Mouse (Mus musculus) MEL (cell line): ENCODE results near the gene Gpsm3. TPM values are rescaled to one million over a fixed set of nuclear protein-coding genes. Genes with fewer than 3 reads are reported as not detected.

ENCODE experiments used
- DNase-seq: peaks from one replicate; pipeline ENCODE4 v3.0.0; 2011; ENCODE audit warnings: low read depth, low spot score
- H3K27ac ChIP-seq: 2 replicates; pipeline ENCODE4 v1.5.1; 2012; ENCODE audit warnings: low read depth, mild to moderate bottlenecking, control low read depth, low read length, moderate library complexity; ENCODE audit not compliant: control insufficient read depth
- H3K27me3 ChIP-seq, 2 experiments: fragments of 150-350 bp in 1 of 2; sonication (generic) in 1 of 2; 2 replicates each; pipeline ENCODE4 v1.6.1; 2012; ENCODE audit warnings: low read length in 2 of 2, mild to moderate bottlenecking in 2 of 2, improper control_type of control experiment in 1 of 2, moderate library complexity in 1 of 2; ENCODE audit not compliant: insufficient read depth in 2 of 2, control insufficient read depth in 1 of 2
- H3K36me3 ChIP-seq, 2 experiments: 2 replicates each; pipeline ENCODE4 v1.6.1; 2012 to 2014; ENCODE audit warnings: low read length in 2 of 2, improper control_type of control experiment in 1 of 2, inconsistent platforms in 1 of 2, mild to moderate bottlenecking in 1 of 2; ENCODE audit not compliant: insufficient read depth in 2 of 2, control insufficient read depth in 1 of 2
- H3K4me1 ChIP-seq, 2 experiments: fragments of 150-350 bp in 1 of 2; sonication (generic) in 1 of 2; 2 replicates each; pipeline ENCODE4 v1.6.1; 2012; ENCODE audit warnings: low read length in 2 of 2, improper control_type of control experiment in 1 of 2, mild to moderate bottlenecking in 1 of 2; ENCODE audit not compliant: insufficient read depth in 2 of 2, control insufficient read depth in 1 of 2
- H3K4me3 ChIP-seq, 2 experiments: fragments of 150-350 bp in 1 of 2; sonication (generic) in 1 of 2; 2 replicates each; pipeline ENCODE4 v1.5.1; 2012; ENCODE audit warnings: low read depth in 2 of 2, low read length in 2 of 2, mild to moderate bottlenecking in 2 of 2, moderate library complexity in 2 of 2, control low read depth in 1 of 2, improper control_type of control experiment in 1 of 2; ENCODE audit not compliant: control insufficient read depth in 1 of 2, insufficient read depth in 1 of 2
- H3K79me2 ChIP-seq: 2 replicates; pipeline ENCODE4 v1.6.1; 2012; ENCODE audit warnings: mild to moderate bottlenecking, low read length, moderate library complexity; ENCODE audit not compliant: control insufficient read depth, poor library complexity, insufficient read depth
- H3K9ac ChIP-seq: 2 replicates; pipeline ENCODE4 v1.6.1; 2012; ENCODE audit warnings: low read depth, mild to moderate bottlenecking, control low read depth, low read length, moderate library complexity; ENCODE audit not compliant: control insufficient read depth, poor library complexity, severe bottlenecking
- H3K9me3 ChIP-seq: fragments of 150-350 bp; sonication (generic); replicated peaks from 2 replicates; pipeline ENCODE4 v1.6.1; 2012; ENCODE audit warnings: mild to moderate bottlenecking, low read length, improper control_type of control experiment, moderate library complexity; ENCODE audit not compliant: insufficient read depth
- BHLHE40 ChIP-seq: IDR thresholded peaks from 2 replicates; pipeline ENCODE4 v1.6.1; 2012; ENCODE audit warnings: low read depth, mild to moderate bottlenecking, inconsistent platforms, low read length, improper control_type of control experiment, borderline replicate concordance
- CHD1 ChIP-seq: IDR thresholded peaks from 2 replicates; pipeline ENCODE4 v1.6.1; 2012; ENCODE audit warnings: low read depth, mild to moderate bottlenecking, inconsistent platforms, low read length, improper control_type of control experiment
- CHD2 ChIP-seq: IDR thresholded peaks from 2 replicates; pipeline ENCODE4 v1.6.1; 2011; ENCODE audit warnings: low read length, improper control_type of control experiment
- E2F4 ChIP-seq: IDR thresholded peaks from 2 replicates; pipeline ENCODE4 v1.6.1; 2011; ENCODE audit warnings: low read depth, low read length, improper control_type of control experiment, borderline replicate concordance
- EP300 ChIP-seq, 2 experiments: IDR thresholded peaks; 2 replicates each; pipeline ENCODE4 v1.6.1; 2011; ENCODE audit warnings: improper control_type of control experiment in 2 of 2, low read length in 2 of 2, low read depth in 1 of 2, mild to moderate bottlenecking in 1 of 2
- GABPA ChIP-seq: IDR thresholded peaks from 2 replicates; pipeline ENCODE4 v1.6.1; 2012; ENCODE audit warnings: low read depth, mild to moderate bottlenecking, inconsistent platforms, low read length, improper control_type of control experiment, moderate library complexity
- GATA1 ChIP-seq: IDR thresholded peaks from 2 replicates; pipeline ENCODE4 v1.6.1; 2011; ENCODE audit warnings: low read depth, low read length, improper control_type of control experiment
- HCFC1 ChIP-seq: IDR thresholded peaks from 2 replicates; pipeline ENCODE4 v1.6.1; 2012; ENCODE audit warnings: low read depth, mild to moderate bottlenecking, inconsistent platforms, low read length, improper control_type of control experiment, moderate library complexity
- JUND ChIP-seq: IDR thresholded peaks from 2 replicates; pipeline ENCODE4 v1.6.1; 2011; ENCODE audit warnings: low read depth, mild to moderate bottlenecking, improper control_type of control experiment, low read length
- KAT2A ChIP-seq: conservative IDR thresholded peaks from 2 replicates; pipeline ENCODE4 v1.6.1; 2012; ENCODE audit warnings: low read depth, low read length, improper control_type of control experiment, inconsistent platforms
- MAFK ChIP-seq: IDR thresholded peaks from 2 replicates; pipeline ENCODE4 v1.6.1; 2011; ENCODE audit warnings: low read depth, mild to moderate bottlenecking, low read length, improper control_type of control experiment, borderline replicate concordance
- MAX ChIP-seq: IDR thresholded peaks from 2 replicates; pipeline ENCODE4 v1.6.1; 2011; ENCODE audit warnings: low read length, improper control_type of control experiment
- NELFE ChIP-seq: IDR thresholded peaks from 2 replicates; pipeline ENCODE4 v1.6.1; 2011; ENCODE audit warnings: low read depth, low read length, improper control_type of control experiment
- NRF1 ChIP-seq: IDR thresholded peaks from 2 replicates; pipeline ENCODE4 v1.6.1; 2014; ENCODE audit warnings: low read depth, mild to moderate bottlenecking, inconsistent platforms, low read length, improper control_type of control experiment, moderate library complexity; ENCODE audit not compliant: poor library complexity, insufficient read depth, severe bottlenecking
- POLR2A ChIP-seq, 2 experiments: IDR thresholded peaks; 2 replicates each; pipeline ENCODE4 v1.6.1; 2011 to 2012; ENCODE audit warnings: low read length in 2 of 2, mild to moderate bottlenecking in 2 of 2, control low read depth in 1 of 2, improper control_type of control experiment in 1 of 2, low read depth in 1 of 2, moderate library complexity in 1 of 2; ENCODE audit not compliant: control insufficient read depth in 1 of 2, insufficient read depth in 1 of 2, poor library complexity in 1 of 2
- POLR2AphosphoS2 ChIP-seq: IDR thresholded peaks from 2 replicates; pipeline ENCODE4 v1.6.1; 2011; ENCODE audit warnings: low read length, improper control_type of control experiment
- POLR2AphosphoS5 ChIP-seq: IDR thresholded peaks from 2 replicates; pipeline ENCODE4 v1.6.1; 2012; ENCODE audit warnings: low read depth, borderline replicate concordance, mild to moderate bottlenecking, inconsistent platforms, low read length, moderate library complexity, mixed read lengths
- RAD21 ChIP-seq: IDR thresholded peaks from 2 replicates; pipeline ENCODE4 v1.6.1; 2011; ENCODE audit warnings: mild to moderate bottlenecking, low read depth, low read length, improper control_type of control experiment
- RCOR1 ChIP-seq: IDR thresholded peaks from 2 replicates; pipeline ENCODE4 v1.6.1; 2012; ENCODE audit warnings: low read depth, mild to moderate bottlenecking, inconsistent platforms, low read length, improper control_type of control experiment
- SIN3A ChIP-seq: IDR thresholded peaks from 2 replicates; pipeline ENCODE4 v1.6.1; 2012; ENCODE audit warnings: low read length, improper control_type of control experiment, inconsistent platforms
- SMC3 ChIP-seq: IDR thresholded peaks from 2 replicates; pipeline ENCODE4 v1.6.1; 2011; ENCODE audit warnings: low read depth, low read length, improper control_type of control experiment
- TBP ChIP-seq: IDR thresholded peaks from 2 replicates; pipeline ENCODE4 v1.8.0; 2011; ENCODE audit warnings: low read depth, low read length, improper control_type of control experiment
- TCF12 ChIP-seq: IDR thresholded peaks from 2 replicates; pipeline ENCODE4 v1.6.1; 2014; ENCODE audit warnings: low read depth, mild to moderate bottlenecking, inconsistent platforms, low read length, improper control_type of control experiment, moderate library complexity
- UBTF ChIP-seq: IDR thresholded peaks from 2 replicates; pipeline ENCODE4 v1.6.1; 2012; ENCODE audit warnings: low read depth, mild to moderate bottlenecking, inconsistent platforms, low read length, improper control_type of control experiment, moderate library complexity, borderline replicate concordance; ENCODE audit not compliant: insufficient read depth
- USF1 ChIP-seq: IDR thresholded peaks from 2 replicates; pipeline ENCODE4 v1.6.1; 2014; ENCODE audit warnings: low read depth, mild to moderate bottlenecking, inconsistent platforms, low read length, improper control_type of control experiment, moderate library complexity
- ZC3H11A ChIP-seq: IDR thresholded peaks from 2 replicates; pipeline ENCODE4 v1.6.1; 2012; ENCODE audit warnings: low read depth, mild to moderate bottlenecking, inconsistent platforms, low read length, improper control_type of control experiment
- ZKSCAN1 ChIP-seq: IDR thresholded peaks from 2 replicates; pipeline ENCODE4 v1.6.1; 2012; ENCODE audit warnings: low read depth, mild to moderate bottlenecking, inconsistent platforms, low read length, improper control_type of control experiment, moderate library complexity
- ZMIZ1 ChIP-seq: IDR thresholded peaks from 2 replicates; pipeline ENCODE4 v1.6.1; 2012; ENCODE audit warnings: low read depth, mild to moderate bottlenecking, inconsistent platforms, low read length, improper control_type of control experiment, moderate library complexity
- ZNF384 ChIP-seq: IDR thresholded peaks from 2 replicates; pipeline ENCODE4 v1.6.1; 2012; ENCODE audit warnings: low read depth, mild to moderate bottlenecking, inconsistent platforms, low read length, improper control_type of control experiment
- polyA plus RNA-seq, 2 experiments: library from polyadenylated mRNA; stranded (reverse) in 1 of 2; unstranded in 1 of 2; fragments of >175 nt in 1 of 2; fragments of >200 nt in 1 of 2; gene quantifications; 2 replicates each; pipeline versions ENCODE4 v1.2.1 to v1.2.4; 2012; ENCODE audit warnings: low replicate concordance in 2 of 2, low read depth in 1 of 2; ENCODE audit not compliant: insufficient read length in 2 of 2, insufficient read depth in 1 of 2, missing spikeins in 1 of 2
- total RNA-seq: library from RNA; depleted of rRNA; stranded (reverse); fragments of 300-350 nt; gene quantifications from 2 replicates; pipeline ENCODE4 v1.2.3, GENCODE M21; 2012

The Gpsm3 gene
- total and polyA plus RNA-seq, 3 experiments, result 10.6 to 37.8 TPM; not detected in 1

DNA sequence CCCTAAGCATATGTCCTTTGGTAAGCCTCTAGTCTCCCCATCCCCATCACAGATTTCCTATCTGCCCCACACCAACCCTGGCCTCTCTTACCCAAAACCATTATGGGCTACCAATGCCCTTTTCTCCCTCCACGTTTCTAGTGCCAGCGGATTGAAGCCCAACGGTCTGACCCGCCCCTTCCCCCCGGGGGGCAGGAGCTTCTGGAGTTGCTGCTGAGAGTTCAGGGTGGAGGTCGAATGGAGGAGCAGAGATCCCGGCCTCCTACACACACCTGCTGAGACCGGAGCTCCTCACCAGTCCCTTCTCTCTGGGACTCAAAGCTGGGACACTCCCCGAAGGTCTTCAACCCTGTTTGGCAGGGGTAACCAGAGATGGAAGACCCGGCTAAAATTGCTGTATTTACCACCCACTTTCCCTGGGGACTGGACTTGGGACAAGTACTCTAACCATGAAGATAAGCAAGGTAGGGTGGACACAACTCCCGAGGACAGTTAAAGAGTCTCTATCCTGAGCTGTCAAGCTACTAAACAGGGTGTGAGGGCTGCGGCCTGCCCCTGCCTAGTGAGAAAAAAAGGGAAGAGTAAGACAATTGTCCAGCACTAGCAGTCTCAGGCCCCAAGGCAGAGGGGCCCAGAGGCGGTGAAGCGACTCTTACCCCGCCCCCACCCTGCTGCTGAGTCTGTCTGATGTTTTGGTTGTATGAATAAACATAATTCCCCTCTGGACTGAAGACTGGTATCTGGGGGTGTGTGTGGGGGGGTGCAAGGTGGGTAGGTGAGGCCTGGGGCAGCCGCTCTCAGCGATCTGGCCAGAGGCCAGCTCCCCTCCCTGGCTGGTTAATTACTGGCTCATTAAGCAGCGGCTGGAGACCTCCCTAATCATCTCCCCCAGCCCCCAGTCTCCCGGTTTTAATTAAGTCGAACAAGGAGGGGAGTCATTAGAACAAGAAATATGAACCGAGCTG lies 1.7 kb downstream of the Gpsm3 start, which contains the start of gene Pbx2:
Gene Pbx2 (plus strand): TSS at position 238 of the 965 bp plus-strand sequence.
- H3K27me3 ChIP-seq, result no peaks in the 10 kb centered on the region
- no peaks in the 10 kb centered on the region for H3K9me3 ChIP-seq
- H3K79me2 ChIP-seq, result peaks cover 16% of the 10 kb centered on the region
- peak within 1 kb of the TSS; percentile 99 for H3K9ac ChIP-seq
- H3K4me1 ChIP-seq, result peaks cover 11 to 39% of the 10 kb centered on the region in 2 experiments
- no peak for TF ChIP-seq USF1
- TF ChIP-seq ZNF384, result no peak
- peak; percentile 11; the same call in 1 of the 2 replicates for TF ChIP-seq SIN3A
- peaks cover 0 to 27% of the 10 kb centered on the region in 2 experiments; a peak in 3 of 4 replicates for H3K36me3 ChIP-seq
- H3K4me3 ChIP-seq, result peak within 1 kb of the TSS; percentile 68 to 98
- peak within 1 kb of the TSS; percentile 63 for H3K27ac ChIP-seq
- peak; percentile 59 for DNase-seq

DNA sequence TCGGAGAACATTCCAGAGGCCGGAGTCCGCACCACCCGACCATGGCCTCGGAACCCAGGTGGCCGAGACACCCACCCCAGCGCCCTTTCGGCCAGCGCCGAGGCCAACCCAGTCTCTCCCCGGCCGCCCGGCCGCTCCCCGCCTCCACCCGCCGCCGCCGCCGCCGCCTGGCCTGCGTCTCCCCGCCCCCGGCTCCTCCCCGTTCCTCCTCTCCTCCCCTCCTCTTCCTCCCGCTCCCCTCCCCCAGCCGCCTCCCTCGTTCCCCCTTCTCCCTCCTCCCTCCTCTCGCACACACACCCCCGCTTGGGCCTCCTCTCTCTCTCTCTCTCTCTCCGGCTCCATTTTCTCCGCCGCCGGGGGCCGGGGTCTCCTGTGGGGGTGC lies 2.4 kb downstream of the Gpsm3 start:
- peak; percentile 89 for DNase-seq
- peak overlapping the region; percentile 63 for H3K27ac ChIP-seq
- H3K4me3 ChIP-seq, result peak overlapping the region; percentile 68 to 98
- H3K4me1 ChIP-seq, result peaks cover 11 to 40% of the 10 kb centered on the region in 2 experiments
- no peaks in the 10 kb centered on the region for H3K27me3 ChIP-seq
- H3K79me2 ChIP-seq, result peaks cover 16% of the 10 kb centered on the region
- H3K9ac ChIP-seq, result peak overlapping the region; percentile 99
- peaks cover 0 to 29% of the 10 kb centered on the region in 2 experiments; a peak in 3 of 4 replicates for H3K36me3 ChIP-seq
- no peaks in the 10 kb centered on the region for H3K9me3 ChIP-seq
- TF ChIP-seq GATA1 (no peak), SIN3A (0 out of 2 replicates have a peak, but pooled peaks have one; percentile 11), RAD21 (no peak), CHD1 (no peak), POLR2AphosphoS2 (peak; percentile 58; the same call in 1 of the 2 replicates), HCFC1 (peak; percentile 72; the same call in 1 of the 2 replicates), GABPA (no peak), UBTF (no peak), ZC3H11A (no peak), KAT2A (no peak), TCF12 (peak; percentile 49), NELFE (peak; percentile 56), BHLHE40 (no peak), ZMIZ1 (peak; percentile 52; the same call in 1 of the 2 replicates), SMC3 (no peak), ZNF384 (no peak), USF1 (no peak), ZKSCAN1 (no peak), NRF1 (no peak), POLR2AphosphoS5 (no peak), TBP (no peak), MAX (no peak), EP300 (IDR thresholded peaks at IDR 0.05; ENCODE audit: low read depth in 1 of 2, low read length in 2 of 2) (peak in 1 of 2 experiments; percentile 29; a peak in 3 of 4 replicates), E2F4 (no peak), RCOR1 (no peak), POLR2A (IDR thresholded peaks at IDR 0.05; ENCODE audit: control insufficient read depth in 1 of 2, insufficient read depth in 1 of 2, low read depth in 1 of 2, low read length in 2 of 2, poor library complexity in 1 of 2) (peak; percentile 33 to 58; a peak in 2 of 4 replicates), JUND (no peak), MAFK (no peak), CHD2 (no peak)
